Mouse (Mus musculus) thymus, adult 2 months (tissue): ENCODE measurements around the gene D130052B06Rik. TPM values are rescaled to one million over a fixed set of nuclear protein-coding genes. Genes with fewer than 3 reads are reported as not detected.

Experiments
- DNase-seq: peaks from one replicate; pipeline ENCODE4 v3.0.0; 2021
- H3K27ac ChIP-seq: fragments of 200-500 bp; 2 replicates; pipeline ENCODE4 v1.5.1; 2012; ENCODE audit warnings: low read length, control low read depth; ENCODE audit not compliant: control insufficient read depth, insufficient read depth
- H3K27me3 ChIP-seq: fragments of 200-500 bp; 2 replicates; pipeline ENCODE4 v1.6.1; 2012; ENCODE audit warnings: mild to moderate bottlenecking, low read length, moderate library complexity, mixed read lengths; ENCODE audit not compliant: control insufficient read depth, insufficient read depth
- H3K36me3 ChIP-seq: fragments of 200-500 bp; 2 replicates; pipeline ENCODE4 v1.6.1; 2012; ENCODE audit warnings: mild to moderate bottlenecking, low read length, moderate library complexity; ENCODE audit not compliant: control insufficient read depth, insufficient read depth
- H3K4me1 ChIP-seq: fragments of 200-500 bp; replicated peaks from 2 replicates; pipeline ENCODE4 v1.6.1; 2012; ENCODE audit warnings: low read length; ENCODE audit not compliant: control insufficient read depth, insufficient read depth
- H3K4me3 ChIP-seq: fragments of 200-500 bp; 2 replicates; pipeline ENCODE4 v1.5.1; 2012; ENCODE audit warnings: mild to moderate bottlenecking, low read length, control low read depth, moderate library complexity; ENCODE audit not compliant: control insufficient read depth, insufficient read depth
- CTCF ChIP-seq: fragments of 200-500 bp; IDR thresholded peaks from 2 replicates; pipeline ENCODE4 v1.5.1; 2012; ENCODE audit warnings: mild to moderate bottlenecking, control low read depth, low read length, moderate library complexity, borderline replicate concordance; ENCODE audit not compliant: control insufficient read depth, poor library complexity, insufficient read depth; ENCODE audit errors: extremely low read depth
- POLR2A ChIP-seq: fragments of 200-500 bp; IDR thresholded peaks from 2 replicates; pipeline ENCODE4 v1.6.1; 2012; ENCODE audit warnings: mild to moderate bottlenecking, low read length, control low read depth, moderate library complexity; ENCODE audit not compliant: control insufficient read depth, poor library complexity, insufficient read depth; ENCODE audit errors: extremely low read depth
- WGBS: fragments of 180-500 bp; shearing (Covaris S2); methylation state at CpG from one replicate; pipeline ENCODE4 v1.1.7; 2018; 5-methylcytosine and 5-hydroxymethylcytosine counted together
- polyA plus RNA-seq: library from polyadenylated mRNA; depleted of rRNA; stranded (reverse); fragments of >200 nt; gene quantifications from 2 replicates; pipeline ENCODE4 v1.2.3, GENCODE M21; 2012; rRNA removed

D130052B06Rik gene
- polyA plus RNA-seq, 1 experiment = 0.09 TPM

- TF ChIP-seq CTCF (no peak), POLR2A (no peak)
- no peaks in the 10 kb centered on the region for H3K4me1 ChIP-seq
- no peaks in the 10 kb centered on the region for H3K27me3 ChIP-seq
- DNase-seq = no peak
- 81% methylated on average over 7 of the region's 7 CpGs for WGBS
- no peak overlapping the region for H3K27ac ChIP-seq
- no peaks in the 10 kb centered on the region for H3K36me3 ChIP-seq
- no peak overlapping the region for H3K4me3 ChIP-seq
Observed at GRCm38 (mm10) chr11:33655861-33656593, 56.9 kb downstream of the D130052B06Rik start.

GRCm38 (mm10) chr11:33660016-33660913, 61.2 kb downstream of the D130052B06Rik start:
- H3K27me3 ChIP-seq = no peaks in the 10 kb centered on the region
- WGBS = 53% methylated on average over 13 of the region's 13 CpGs
- DNase-seq = no peak
- TF ChIP-seq CTCF = no peak
- TF ChIP-seq POLR2A = no peak
- H3K36me3 ChIP-seq = no peaks in the 10 kb centered on the region
- no peaks in the 10 kb centered on the region for H3K4me1 ChIP-seq
- H3K4me3 ChIP-seq = no peak overlapping the region
- no peak overlapping the region for H3K27ac ChIP-seq

- no peak for DNase-seq
- Histone ChIP-seq H3K36me3 (no peaks in the 10 kb centered on the region), H3K27ac (no peak overlapping the region), H3K4me3 (no peak overlapping the region), H3K4me1 (no peaks in the 10 kb centered on the region), H3K27me3 (no peaks in the 10 kb centered on the region)
- TF ChIP-seq CTCF = no peak
- TF ChIP-seq POLR2A = no peak
- 81% methylated on average over 2 of the region's 2 CpGs for WGBS
Observed at GRCm38 (mm10) chr11:33663599-33663998, 64.5 kb downstream of the D130052B06Rik start.

GRCm38 (mm10) chr11:33668376-33668775, 69.3 kb downstream of the D130052B06Rik start:
- 79% methylated on average over 6 of the region's 6 CpGs for WGBS

GRCm38 (mm10) chr11:33670105-33670965, 71.2 kb downstream of the D130052B06Rik start:
- Histone ChIP-seq H3K4me1 (no peaks in the 10 kb centered on the region), H3K27me3 (no peaks in the 10 kb centered on the region), H3K4me3 (no peak overlapping the region), H3K27ac (no peak overlapping the region), H3K36me3 (no peaks in the 10 kb centered on the region)
- TF ChIP-seq POLR2A = no peak
- TF ChIP-seq CTCF = no peak
- no peak for DNase-seq
- 89% methylated on average over 10 of the region's 10 CpGs for WGBS

More at GRCm38 (mm10) chr11:33668376-33668775, 69.3 kb downstream of the D130052B06Rik start:
- H3K4me1 ChIP-seq = no peaks in the 10 kb centered on the region
- H3K4me3 ChIP-seq = no peak overlapping the region
- no peak overlapping the region for H3K27ac ChIP-seq
- TF ChIP-seq POLR2A (no peak), CTCF (no peak)
- DNase-seq = no peak
- no peaks in the 10 kb centered on the region for H3K27me3 ChIP-seq
- no peaks in the 10 kb centered on the region for H3K36me3 ChIP-seq

Other genes starting within 250 kb of the D130052B06Rik start
- 0.14 and 0.30 TPM in 2 replicates for gene Ranbp17, start 85.6 kb upstream of the D130052B06Rik start, polyA plus RNA-seq
- gene Gabrp, start 20.3 kb upstream of the D130052B06Rik start, polyA plus RNA-seq = 1.1 and 1.6 TPM in 2 replicates